8 mouse cellular contexts compared by ENCODE assay signal in genomic region chr9:50775662-50776126, GRCm38 (mm10). TPM values are rescaled to one million over a fixed set of nuclear protein-coding genes. Genes with fewer than 3 reads are reported as not detected.
DNase-seq lines count a peak whose midpoint lies in the region; ATAC-seq and TF ChIP-seq lines count a peak whose summit lies in the region.

No protein-coding gene starts in this region.

- intact Hi-C loops in left cerebral cortex, postnatal 4 days (cut with DNase I): no loop called here
- intact Hi-C loops in left cerebral cortex, postnatal 25 days (cut with DNase I): no loop called here

- no peak for TF ChIP-seq POLR2A in MEL (IDR thresholded peaks at IDR 0.05; ENCODE audit: control insufficient read depth in 1 of 2, insufficient read depth in 1 of 2, low read depth in 1 of 2, low read length in 2 of 2, poor library complexity in 1 of 2)

- H3K4me1 ChIP-seq in MEL (ENCODE audit: control insufficient read depth in 1 of 2, insufficient read depth in 2 of 2, low read length in 2 of 2): peaks cover 0 to 12% of the 10 kb centered on the region in 2 experiments; a peak in 3 of 4 replicates
- peaks cover 46% of the 10 kb centered on the region for H3K4me1 ChIP-seq in erythroblast, embryonic 14.5 days (ENCODE audit: control insufficient read depth)
- 0 out of 2 replicates have a peak, but pooled peaks cover 4% of the 10 kb centered on the region for H3K4me1 ChIP-seq in intestine, postnatal 0 days (replicated peaks; ENCODE audit: control insufficient read depth, insufficient read depth, low read length)
- H3K4me1 ChIP-seq in midbrain, embryonic 16.5 days (ENCODE audit: control insufficient read depth, insufficient read depth, low read length): peaks cover 19% of the 10 kb centered on the region

- TF ChIP-seq RAD21 in MEL (IDR thresholded peaks at IDR 0.05; ENCODE audit: low read depth, low read length): no peak

- H3K27me3 ChIP-seq in MEL (ENCODE audit: control insufficient read depth in 1 of 2, insufficient read depth in 2 of 2, low read length in 2 of 2): no peaks in the 10 kb centered on the region
- no peaks in the 10 kb centered on the region for H3K27me3 ChIP-seq in erythroblast, embryonic 14.5 days (ENCODE audit: control insufficient read depth)
- no peaks in the 10 kb centered on the region for H3K27me3 ChIP-seq in intestine, postnatal 0 days (replicated peaks; ENCODE audit: control insufficient read depth, insufficient read depth, low read length)
- no peaks in the 10 kb centered on the region for H3K27me3 ChIP-seq in midbrain, embryonic 16.5 days (ENCODE audit: control insufficient read depth, insufficient read depth, low read depth, low read length)

- H3K9ac ChIP-seq in MEL (ENCODE audit: control insufficient read depth, low read depth, low read length, poor library complexity, severe bottlenecking): peak overlapping the region; percentile 88
- peak overlapping the region; percentile 84 for H3K9ac ChIP-seq in intestine, postnatal 0 days (ENCODE audit: low read depth, low read length)
- H3K9ac ChIP-seq in midbrain, embryonic 16.5 days (ENCODE audit: low read depth, low read length): peak overlapping the region; percentile 89

- under 1% methylated on average over 27 of the region's 30 CpGs for WGBS in intestine, postnatal 0 days
- WGBS in midbrain, embryonic 16.5 days: under 1% methylated on average over 30 of the region's 30 CpGs

- TF ChIP-seq EP300 in MEL (IDR thresholded peaks at IDR 0.05; ENCODE audit: low read depth in 1 of 2, low read length in 2 of 2): no peak

- no peak for TF ChIP-seq CTCF in MEL (IDR thresholded peaks at IDR 0.05 in 2 of 3, conservative IDR thresholded peaks at IDR 0.05 in 1 of 3; ENCODE audit: control insufficient read depth in 1 of 3, insufficient read depth in 1 of 3, low read depth in 2 of 3, low read length in 3 of 3, poor library complexity in 1 of 3, severe bottlenecking in 1 of 3)
- TF ChIP-seq CTCF in intestine, postnatal 0 days (IDR thresholded peaks at IDR 0.05; ENCODE audit: low read depth): no peak

- DNase-seq in left cerebral cortex, postnatal 4 days: peak; percentile 21
- no peak for DNase-seq in left cerebral cortex, postnatal 25 days (ENCODE audit: low spot score in 2 of 2)
- peak; percentile 59 for DNase-seq in MEL (ENCODE audit: low read depth, low spot score)
- no peak for DNase-seq in left cerebral cortex, adult 8-10 months (ENCODE audit: low spot score in 2 of 2)
- no peak for DNase-seq in left cerebral cortex, adult 9 months (ENCODE audit: low spot score in 2 of 2)

- H3K9me3 ChIP-seq in MEL (replicated peaks; ENCODE audit: insufficient read depth, low read length): no peaks in the 10 kb centered on the region
- no peaks in the 10 kb centered on the region for H3K9me3 ChIP-seq in erythroblast, embryonic 14.5 days (ENCODE audit: control insufficient read depth, low read length)
- H3K9me3 ChIP-seq in intestine, postnatal 0 days (ENCODE audit: control insufficient read depth): no peaks in the 10 kb centered on the region
- H3K9me3 ChIP-seq in midbrain, embryonic 16.5 days (replicated peaks; ENCODE audit: control insufficient read depth, low read length, poor library complexity, severe bottlenecking): no peaks in the 10 kb centered on the region

- peak overlapping the region; percentile 55 to 95 for H3K4me3 ChIP-seq in MEL (ENCODE audit: control insufficient read depth in 1 of 2, insufficient read depth in 1 of 2, low read depth in 2 of 2, low read length in 2 of 2)
- peak overlapping the region; percentile 68 for H3K4me3 ChIP-seq in erythroblast, embryonic 14.5 days (replicated peaks)
- peak overlapping the region; percentile 89 for H3K4me3 ChIP-seq in intestine, postnatal 0 days (ENCODE audit: low read depth, low read length)
- peak overlapping the region; percentile 82 for H3K4me3 ChIP-seq in midbrain, embryonic 16.5 days (ENCODE audit: low read depth, low read length)

- peak; percentile 29 for ATAC-seq in intestine, postnatal 0 days
- ATAC-seq in midbrain, embryonic 16.5 days: peak; percentile 61

- peaks cover 0 to 15% of the 10 kb centered on the region in 2 experiments; a peak in 2 of 4 replicates for H3K36me3 ChIP-seq in MEL (ENCODE audit: control insufficient read depth in 1 of 2, insufficient read depth in 2 of 2, low read length in 2 of 2)
- peaks cover 42% of the 10 kb centered on the region for H3K36me3 ChIP-seq in erythroblast, embryonic 14.5 days (ENCODE audit: control insufficient read depth)
- peaks cover 21% of the 10 kb centered on the region for H3K36me3 ChIP-seq in intestine, postnatal 0 days (ENCODE audit: control insufficient read depth, insufficient read depth)
- peaks cover 9% of the 10 kb centered on the region; the same call in 1 of the 2 replicates for H3K36me3 ChIP-seq in midbrain, embryonic 16.5 days (ENCODE audit: control insufficient read depth, insufficient read depth, low read length)

- H3K4me2 ChIP-seq in intestine, postnatal 0 days (replicated peaks; ENCODE audit: low read depth): peak overlapping the region; percentile 96
- peak overlapping the region; percentile 75 for H3K4me2 ChIP-seq in midbrain, embryonic 16.5 days (ENCODE audit: low read length)

- H3K27ac ChIP-seq in MEL (ENCODE audit: control insufficient read depth, low read depth, low read length): peak overlapping the region; percentile 37
- peak overlapping the region; percentile 88 for H3K27ac ChIP-seq in intestine, postnatal 0 days (ENCODE audit: low read depth, low read length)
- peak overlapping the region; percentile 92 for H3K27ac ChIP-seq in midbrain, embryonic 16.5 days (ENCODE audit: low read length)

- H3K79me2 ChIP-seq in MEL (ENCODE audit: control insufficient read depth, insufficient read depth, low read length, poor library complexity): peaks cover 10% of the 10 kb centered on the region

TF ChIP-seq in MEL, 35 proteins besides CTCF, POLR2A, EP300 and RAD21:
- TF ChIP-seq ETS1 (IDR thresholded peaks at IDR 0.05; ENCODE audit: low read depth, low read length): no peak
- 0 out of 2 replicates have a peak, but pooled peaks have one; percentile 20 for TF ChIP-seq MXI1 (IDR thresholded peaks at IDR 0.05; ENCODE audit: low read depth, low read length)

RNA-seq across cellular contexts. Expression of gene 1110032A03Rik, which starts 0.4 kb away (rescaled TPM):
- 10 to 100 TPM; 16.6 to 18.6 TPM for total RNA-seq in left cerebral cortex, postnatal 4 days (2021)
- total RNA-seq in left cerebral cortex, postnatal 25 days (2021): 10 to 100 TPM; 32.6 to 34.2 TPM
- total RNA-seq in MEL (2012; rRNA removed): 7.1 and 9.2 TPM in 2 replicates
- 10 to 100 TPM in 1 of 2 experiments, not detected in 1; 12.8 TPM for polyA plus RNA-seq in MEL (2012; ENCODE audit: insufficient read depth in 1 of 2, insufficient read length in 2 of 2, low read depth in 1 of 2, low replicate concordance in 2 of 2, missing spikeins in 1 of 2)
- polyA plus RNA-seq in erythroblast, embryonic 14.5 days (2012): 0.38 and 0.41 TPM in 2 replicates
- polyA plus RNA-seq in intestine, postnatal 0 days (2015; fragmentation: Nextera tagmentation; extraction: Ambion mirVana): 35.6 and 38.6 TPM in 2 replicates
- polyA plus RNA-seq in midbrain, embryonic 16.5 days (2015; fragmentation: Nextera tagmentation; extraction: Ambion mirVana): 46.7 and 56.0 TPM in 2 replicates
- total RNA-seq in left cerebral cortex, adult 8-10 months (2022): 10 to 100 TPM; 32.3 to 39.7 (median 34.1) TPM

RNA-seq across cellular contexts. Expression of gene Alg9, which starts 0.9 kb away (rescaled TPM):
- 10 to 100 TPM; 52.7 to 53.8 TPM for total RNA-seq in left cerebral cortex, postnatal 4 days (2021)
- total RNA-seq in left cerebral cortex, postnatal 25 days (2021): 10 to 100 TPM; 25.5 to 26.3 TPM
- total RNA-seq in MEL (2012; rRNA removed): 23.3 and 24.0 TPM in 2 replicates
- 10 to 100 TPM in 1 of 2 experiments, not detected in 1; 46.7 TPM for polyA plus RNA-seq in MEL (2012; ENCODE audit: insufficient read depth in 1 of 2, insufficient read length in 2 of 2, low read depth in 1 of 2, low replicate concordance in 2 of 2, missing spikeins in 1 of 2)
- 0.22 and 0.31 TPM in 2 replicates for polyA plus RNA-seq in erythroblast, embryonic 14.5 days (2012)
- 15.6 and 17.3 TPM in 2 replicates for polyA plus RNA-seq in intestine, postnatal 0 days (2015; fragmentation: Nextera tagmentation; extraction: Ambion mirVana)
- 57.2 and 61.5 TPM in 2 replicates for polyA plus RNA-seq in midbrain, embryonic 16.5 days (2015; fragmentation: Nextera tagmentation; extraction: Ambion mirVana)
- 10 to 100 TPM; 26.1 to 31.9 (median 29.0) TPM for total RNA-seq in left cerebral cortex, adult 8-10 months (2022)

RNA-seq across cellular contexts. Expression of gene Fdxacb1, which starts 7.7 kb away (rescaled TPM):
- 1 to 10 TPM; 5.9 to 8.3 TPM for total RNA-seq in left cerebral cortex, postnatal 4 days (2021)
- 1 to 10 TPM; 4.7 to 6.1 TPM for total RNA-seq in left cerebral cortex, postnatal 25 days (2021)
- 6.1 and 6.5 TPM in 2 replicates for total RNA-seq in MEL (2012; rRNA removed)
- polyA plus RNA-seq in MEL (2012; ENCODE audit: insufficient read depth in 1 of 2, insufficient read length in 2 of 2, low read depth in 1 of 2, low replicate concordance in 2 of 2, missing spikeins in 1 of 2): 1 to 10 TPM in 1 of 2 experiments, not detected in 1; 9.7 TPM
- polyA plus RNA-seq in erythroblast, embryonic 14.5 days (2012): 0.13 and 0.22 TPM in 2 replicates
- 5.1 and 6.1 TPM in 2 replicates for polyA plus RNA-seq in intestine, postnatal 0 days (2015; fragmentation: Nextera tagmentation; extraction: Ambion mirVana)
- polyA plus RNA-seq in midbrain, embryonic 16.5 days (2015; fragmentation: Nextera tagmentation; extraction: Ambion mirVana): 10.7 and 11.7 TPM in 2 replicates
- total RNA-seq in left cerebral cortex, adult 8-10 months (2022): 1 to 10 TPM; 5.3 to 6.6 (median 5.8) TPM

RNA-seq across cellular contexts. Expression of gene Hspb2, which starts 23.5 kb away (rescaled TPM):
- 1 to 10 TPM; 1.0 to 1.3 TPM for total RNA-seq in left cerebral cortex, postnatal 4 days (2021)
- 1 to 10 TPM; 1.4 to 1.5 TPM for total RNA-seq in left cerebral cortex, postnatal 25 days (2021)
- total RNA-seq in MEL (2012; rRNA removed): not detected in 2 replicates
- polyA plus RNA-seq in MEL (2012; ENCODE audit: insufficient read depth in 1 of 2, insufficient read length in 2 of 2, low read depth in 1 of 2, low replicate concordance in 2 of 2, missing spikeins in 1 of 2): not detected
- polyA plus RNA-seq in erythroblast, embryonic 14.5 days (2012): not detected in 2 replicates
- polyA plus RNA-seq in intestine, postnatal 0 days (2015; fragmentation: Nextera tagmentation; extraction: Ambion mirVana): 10.3 and 10.4 TPM in 2 replicates
- 0.84 and 0.91 TPM in 2 replicates for polyA plus RNA-seq in midbrain, embryonic 16.5 days (2015; fragmentation: Nextera tagmentation; extraction: Ambion mirVana)
- total RNA-seq in left cerebral cortex, adult 8-10 months (2022): 1 to 10 TPM in 3 of 4 experiments, under 1 TPM in 1; 0.74 to 2.4 (median 1.9) TPM

RNA-seq across cellular contexts. Expression of gene Cryab, which starts 24.6 kb away (rescaled TPM):
- 10 to 100 TPM; 39.1 to 40.9 TPM for total RNA-seq in left cerebral cortex, postnatal 4 days (2021)
- total RNA-seq in left cerebral cortex, postnatal 25 days (2021): 100 to 1,000 TPM; 125 to 140 TPM
- total RNA-seq in MEL (2012; rRNA removed): not detected in 2 replicates
- not detected for polyA plus RNA-seq in MEL (2012; ENCODE audit: insufficient read depth in 1 of 2, insufficient read length in 2 of 2, low read depth in 1 of 2, low replicate concordance in 2 of 2, missing spikeins in 1 of 2)
- not detected in 2 replicates for polyA plus RNA-seq in erythroblast, embryonic 14.5 days (2012)
- 80.4 and 83.2 TPM in 2 replicates for polyA plus RNA-seq in intestine, postnatal 0 days (2015; fragmentation: Nextera tagmentation; extraction: Ambion mirVana)
- polyA plus RNA-seq in midbrain, embryonic 16.5 days (2015; fragmentation: Nextera tagmentation; extraction: Ambion mirVana): 8.1 and 9.1 TPM in 2 replicates
- 100 to 1,000 TPM; 157 to 185 (median 170) TPM for total RNA-seq in left cerebral cortex, adult 8-10 months (2022)

Comparison
In these comparisons a context has a peak if more than half of its experiments do, and no peak if none do; other contexts are left out.
1. DNase-seq: peak in left cerebral cortex, postnatal 4 days (single experiment) and MEL (single experiment); none in left cerebral cortex, postnatal 25 days (0 of 2), left cerebral cortex, adult 8-10 months (0 of 2) and left cerebral cortex, adult 9 months (0 of 2).
2. H3K27ac ChIP-seq: peak in every context shown above with its lines; median percentile 92 in midbrain, embryonic 16.5 days; 88 in intestine, postnatal 0 days; 37 in MEL.
3. Peak in every context shown above with its lines, with median percentiles within 50 percentile points of each other: H3K4me3 ChIP-seq and H3K9ac ChIP-seq.